Mouse (Mus musculus): ENCODE data around the gene Ppp6r3. TPM values are rescaled to one million over a fixed set of nuclear protein-coding genes. Genes with fewer than 3 reads are reported as not detected.
A peak's percentile ranks its signal among the peaks of the same experiment; 100 is the strongest.
"Not testable (repeated sequence)": the region's sequence is repeated elsewhere in the genome, so short reads cannot be mapped to it uniquely, and the experiment has no call there.

The Ppp6r3 gene
- polyA plus RNA-seq, 1 experiment from 2014 or later = 41.3 TPM

GRCm38 (mm10) chr19:3594316-3594715 lies 18.8 kb upstream of the Ppp6r3 start:
- no peak for ATAC-seq (replicated peaks; ENCODE audit: insufficient number of reproducible peaks, insufficient read depth, low FRiP score, low read depth)
- Histone ChIP-seq H3K9ac (no peak overlapping the region), H3K27me3 (no peaks in the 10 kb centered on the region), H3K9me3 (replicated peaks) (no peaks in the 10 kb centered on the region), H3K4me3 (no peak overlapping the region), H3K27ac (no peak overlapping the region), H3K4me1 (replicated peaks) (no peaks in the 10 kb centered on the region), H3K4me2 (no peak overlapping the region), H3K36me3 (peaks cover 58% of the 10 kb centered on the region)
- 82% methylated on average over 5 of the region's 5 CpGs for WGBS

- Histone ChIP-seq H3K4me3 (no peak overlapping the region), H3K4me2 (no peak overlapping the region), H3K27me3 (no peaks in the 10 kb centered on the region), H3K9ac (no peak overlapping the region), H3K4me1 (replicated peaks) (no peaks in the 10 kb centered on the region), H3K27ac (no peak overlapping the region), H3K36me3 (peaks cover 56% of the 10 kb centered on the region), H3K9me3 (replicated peaks) (no peaks in the 10 kb centered on the region)
- no peak for ATAC-seq (replicated peaks; ENCODE audit: insufficient number of reproducible peaks, insufficient read depth, low FRiP score, low read depth)
- 69% methylated on average over 7 of the region's 7 CpGs for WGBS
Observed at GRCm38 (mm10) chr19:3593379-3594055, 18.0 kb upstream of the Ppp6r3 start.

- Histone ChIP-seq H3K27me3 (no peaks in the 10 kb centered on the region), H3K4me2 (no peak overlapping the region), H3K4me1 (replicated peaks) (no peaks in the 10 kb centered on the region), H3K9me3 (replicated peaks) (no peaks in the 10 kb centered on the region), H3K4me3 (no peak overlapping the region), H3K36me3 (peaks cover 46% of the 10 kb centered on the region), H3K9ac (no peak overlapping the region), H3K27ac (no peak overlapping the region)
- WGBS = 90% methylated on average over 4 of the region's 4 CpGs
- ATAC-seq (replicated peaks; ENCODE audit: insufficient number of reproducible peaks, insufficient read depth, low FRiP score, low read depth) = no peak
Observed at GRCm38 (mm10) chr19:3589968-3590367, 14.4 kb upstream of the Ppp6r3 start.

- WGBS = 47% methylated on average over 5 of the region's 5 CpGs
- ATAC-seq (replicated peaks; ENCODE audit: insufficient number of reproducible peaks, insufficient read depth, low FRiP score, low read depth) = no peak
Observed at GRCm38 (mm10) chr19:3589547-3589946, 14.0 kb upstream of the Ppp6r3 start.

GRCm38 (mm10) chr19:3587729-3588128 lies 12.2 kb upstream of the Ppp6r3 start:
- not testable (repeated sequence) for H3K9ac ChIP-seq; ATAC-seq (replicated peaks; ENCODE audit: insufficient number of reproducible peaks, insufficient read depth, low FRiP score, low read depth); H3K27me3 ChIP-seq; H3K4me3 ChIP-seq; H3K27ac ChIP-seq; H3K4me1 ChIP-seq (replicated peaks); H3K4me2 ChIP-seq; H3K9me3 ChIP-seq (replicated peaks)
- WGBS = 90% methylated on average over 5 of the region's 5 CpGs
- H3K36me3 ChIP-seq = peaks cover 35% of the 10 kb centered on the region

More at GRCm38 (mm10) chr19:3589547-3589946, 14.0 kb upstream of the Ppp6r3 start:
- Histone ChIP-seq H3K4me1 (replicated peaks) (no peaks in the 10 kb centered on the region), H3K4me3 (no peak overlapping the region), H3K9me3 (replicated peaks) (no peaks in the 10 kb centered on the region), H3K36me3 (peaks cover 42% of the 10 kb centered on the region), H3K27ac (no peak overlapping the region), H3K27me3 (no peaks in the 10 kb centered on the region), H3K9ac (no peak overlapping the region), H3K4me2 (no peak overlapping the region)

- Histone ChIP-seq H3K4me3 (no peak overlapping the region), H3K9me3 (replicated peaks) (no peaks in the 10 kb centered on the region), H3K36me3 (peaks cover 30% of the 10 kb centered on the region), H3K4me2 (no peak overlapping the region), H3K27ac (no peak overlapping the region), H3K9ac (no peak overlapping the region), H3K27me3 (no peaks in the 10 kb centered on the region), H3K4me1 (replicated peaks) (no peaks in the 10 kb centered on the region)
- 22% methylated on average over 1 of the region's 1 CpGs for WGBS
- ATAC-seq (replicated peaks; ENCODE audit: insufficient number of reproducible peaks, insufficient read depth, low FRiP score, low read depth) = no peak
Observed at GRCm38 (mm10) chr19:3586540-3586939, 11.0 kb upstream of the Ppp6r3 start.

- H3K4me2 ChIP-seq = no peak overlapping the region
- H3K9me3 ChIP-seq (replicated peaks) = no peaks in the 10 kb centered on the region
- no peak for ATAC-seq (replicated peaks; ENCODE audit: insufficient number of reproducible peaks, insufficient read depth, low FRiP score, low read depth)
- no peaks in the 10 kb centered on the region for H3K4me1 ChIP-seq (replicated peaks)
- H3K9ac ChIP-seq = no peak overlapping the region
- 92% methylated on average over 9 of the region's 9 CpGs for WGBS
- no peak overlapping the region for H3K4me3 ChIP-seq
- peaks cover 24% of the 10 kb centered on the region for H3K36me3 ChIP-seq
- H3K27ac ChIP-seq = no peak overlapping the region
- H3K27me3 ChIP-seq = no peaks in the 10 kb centered on the region
Observed at GRCm38 (mm10) chr19:3586026-3586425, 10.5 kb upstream of the Ppp6r3 start.

- Histone ChIP-seq H3K4me1 (replicated peaks) (peaks cover 20% of the 10 kb centered on the region), H3K4me2 (no peak overlapping the region), H3K9ac (0 out of 2 replicates have a peak overlapping the region, but pooled peaks have one; percentile 3), H3K4me3 (no peak overlapping the region), H3K36me3 (peaks cover 12% of the 10 kb centered on the region), H3K9me3 (replicated peaks) (no peaks in the 10 kb centered on the region), H3K27me3 (no peaks in the 10 kb centered on the region), H3K27ac (no peak overlapping the region)
- ATAC-seq (replicated peaks; ENCODE audit: insufficient number of reproducible peaks, insufficient read depth, low FRiP score, low read depth) = no peak
- 20% methylated on average over 7 of the region's 7 CpGs for WGBS
Observed at GRCm38 (mm10) chr19:3581326-3581725, 5.8 kb upstream of the Ppp6r3 start.

- Histone ChIP-seq H3K9me3 (replicated peaks) (no peaks in the 10 kb centered on the region), H3K4me3 (no peak overlapping the region), H3K36me3 (no peaks in the 10 kb centered on the region), H3K27me3 (no peaks in the 10 kb centered on the region), H3K9ac (no peak overlapping the region), H3K4me1 (replicated peaks) (peaks cover 37% of the 10 kb centered on the region), H3K27ac (peak overlapping the region; percentile 97), H3K4me2 (0 out of 2 replicates have a peak overlapping the region, but pooled peaks have one; percentile 1)
- no peak for ATAC-seq (replicated peaks; ENCODE audit: insufficient number of reproducible peaks, insufficient read depth, low FRiP score, low read depth)
Observed at GRCm38 (mm10) chr19:3577911-3578290, 2.4 kb upstream of the Ppp6r3 start.

- H3K36me3 ChIP-seq = no peaks in the 10 kb centered on the region
- H3K4me2 ChIP-seq = 0 out of 2 replicates have a peak overlapping the region, but pooled peaks have one; percentile 51
- no peak overlapping the region for H3K4me3 ChIP-seq
- no peak for ATAC-seq (replicated peaks; ENCODE audit: insufficient number of reproducible peaks, insufficient read depth, low FRiP score, low read depth)
- 47% methylated on average over 4 of the region's 4 CpGs for WGBS
- H3K9ac ChIP-seq = no peak overlapping the region
- H3K27ac ChIP-seq = peak overlapping the region; percentile 97
- H3K9me3 ChIP-seq (replicated peaks) = no peaks in the 10 kb centered on the region
- H3K4me1 ChIP-seq (replicated peaks) = peaks cover 40% of the 10 kb centered on the region
- no peaks in the 10 kb centered on the region for H3K27me3 ChIP-seq
Observed at GRCm38 (mm10) chr19:3577265-3577910, 1.8 kb upstream of the Ppp6r3 start.

GRCm38 (mm10) chr19:3576451-3577264 lies 1.1 kb upstream of the Ppp6r3 start:
- H3K27me3 ChIP-seq = no peaks in the 10 kb centered on the region
- H3K36me3 ChIP-seq = no peaks in the 10 kb centered on the region
- H3K9ac ChIP-seq = no peak overlapping the region
- 71% methylated on average over 5 of the region's 5 CpGs for WGBS
- no peak for ATAC-seq (replicated peaks; ENCODE audit: insufficient number of reproducible peaks, insufficient read depth, low FRiP score, low read depth)
- H3K4me1 ChIP-seq (replicated peaks) = peaks cover 40% of the 10 kb centered on the region
- peak overlapping the region; percentile 51 for H3K4me2 ChIP-seq
- H3K4me3 ChIP-seq = peak overlapping the region; percentile 87
- peak overlapping the region; percentile 97 for H3K27ac ChIP-seq
- no peaks in the 10 kb centered on the region for H3K9me3 ChIP-seq (replicated peaks)
